9 mouse cellular contexts compared by ENCODE assay signal in the genomic region with DNA sequence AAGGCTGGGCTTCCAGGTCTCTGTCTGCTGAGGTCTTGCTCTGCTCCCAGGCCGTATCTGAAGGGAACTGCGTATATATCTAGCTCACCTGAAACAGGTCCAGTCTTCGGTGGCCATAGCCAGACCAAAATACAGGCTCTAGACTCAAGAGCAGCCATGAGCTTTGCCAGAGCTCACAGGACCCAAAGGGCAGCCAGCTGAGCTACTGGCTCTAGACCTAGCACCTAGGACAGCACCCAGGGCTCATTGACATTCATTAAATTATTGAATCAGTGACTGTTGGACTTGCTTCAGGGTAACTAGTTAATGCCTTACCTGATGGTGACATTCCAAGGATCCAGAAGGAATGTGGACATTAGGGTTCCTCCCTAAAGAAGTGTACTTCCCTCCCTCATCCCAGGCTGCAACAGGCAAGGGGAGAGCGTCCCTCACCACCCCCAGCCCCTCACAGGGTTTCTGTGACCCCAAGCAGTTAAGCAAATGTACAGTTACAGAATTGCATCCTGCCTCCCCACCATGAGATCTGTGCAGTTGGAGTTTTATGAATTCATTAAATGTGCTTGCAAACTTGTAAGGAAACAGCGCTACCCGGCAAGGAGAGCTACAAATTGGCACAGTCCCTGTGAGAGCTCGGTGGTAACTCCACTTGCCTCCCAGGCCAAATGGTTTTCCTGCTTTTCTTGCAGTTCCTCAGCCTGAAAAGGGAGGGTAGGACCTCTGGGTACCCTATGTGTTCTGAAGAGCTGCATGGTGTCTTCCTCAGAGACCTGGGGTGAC. TPM values are rescaled to one million over a fixed set of nuclear protein-coding genes. Genes with fewer than 3 reads are reported as not detected.
DNase-seq lines count a peak whose midpoint lies in the region; ATAC-seq lines count a peak whose summit lies in the region.
"Had no signal": no experiment of that assay in that cellular context is flagged by ENCODE, and none has a peak within 500 bp of the region (broad histone marks: within the 10 kb centered on the region; RNA-seq: fewer than 3 reads in every experiment).

No protein-coding gene starts in this region.

- 75% methylated on average over 7 of the region's 7 CpGs for WGBS in hindbrain, embryonic 13.5 days
- 71% methylated on average over 7 of the region's 7 CpGs for WGBS in neural tube, embryonic 14.5 days
- 63% methylated on average over 7 of the region's 7 CpGs for WGBS in intestine, embryonic 16.5 days

- no peak overlapping the region for H3K4me2 ChIP-seq in hindbrain, embryonic 13.5 days
- H3K4me2 ChIP-seq in neural tube, embryonic 14.5 days (ENCODE audit: low read depth, low read length): no peak overlapping the region
- no peak overlapping the region for H3K4me2 ChIP-seq in intestine, embryonic 16.5 days (ENCODE audit: low read depth, low read length)
- H3K4me2 ChIP-seq: heart, embryonic 15.5 days had no signal

- DNase-seq in frontal cortex, postnatal 10 days (ENCODE audit: low spot score in 2 of 2): no peak
- DNase-seq in kidney, postnatal 36 days: peak; percentile 81 to 88
- no peak for DNase-seq in Muller cell, postnatal 12 days (ENCODE audit: inconsistent ontology term)
- no peak for DNase-seq in right cerebral cortex, postnatal 25 days

- no peaks in the 10 kb centered on the region for H3K9me3 ChIP-seq in hindbrain, embryonic 13.5 days
- H3K9me3 ChIP-seq in neural tube, embryonic 14.5 days (ENCODE audit: control insufficient read depth, low read length): no peaks in the 10 kb centered on the region
- H3K9me3 ChIP-seq in intestine, embryonic 16.5 days (ENCODE audit: control insufficient read depth, low read length): no peaks in the 10 kb centered on the region
- H3K9me3 ChIP-seq: heart, embryonic 15.5 days had no signal

- H3K27ac ChIP-seq in hindbrain, embryonic 13.5 days: peak overlapping the region; percentile 96
- peak overlapping the region; percentile 92 for H3K27ac ChIP-seq in neural tube, embryonic 14.5 days (ENCODE audit: low read depth, low read length)
- H3K27ac ChIP-seq in intestine, embryonic 16.5 days (ENCODE audit: low read length): no peak overlapping the region

- peak overlapping the region; percentile 56 for H3K9ac ChIP-seq in hindbrain, embryonic 13.5 days
- no peak overlapping the region for H3K9ac ChIP-seq in neural tube, embryonic 14.5 days (replicated peaks; ENCODE audit: low read depth, low read length)
- no peak overlapping the region for H3K9ac ChIP-seq in intestine, embryonic 16.5 days (ENCODE audit: low read depth, low read length)
- H3K9ac ChIP-seq: heart, embryonic 15.5 days had no signal

- no peaks in the 10 kb centered on the region for H3K36me3 ChIP-seq in hindbrain, embryonic 13.5 days
- no peaks in the 10 kb centered on the region for H3K36me3 ChIP-seq in neural tube, embryonic 14.5 days (ENCODE audit: control insufficient read depth, insufficient read depth, low read length)
- H3K36me3 ChIP-seq in intestine, embryonic 16.5 days (ENCODE audit: control insufficient read depth, insufficient read depth, low read length): no peaks in the 10 kb centered on the region
- H3K36me3 ChIP-seq: heart, embryonic 15.5 days had no signal

- no peak overlapping the region for H3K4me3 ChIP-seq in hindbrain, embryonic 13.5 days
- H3K4me3 ChIP-seq in neural tube, embryonic 14.5 days (ENCODE audit: low read depth, low read length): no peak overlapping the region
- no peak overlapping the region for H3K4me3 ChIP-seq in intestine, embryonic 16.5 days (ENCODE audit: low read length)
- H3K4me3 ChIP-seq: heart, embryonic 15.5 days had no signal

- ATAC-seq in frontal cortex, adult (ENCODE audit: low TSS enrichment): peak; percentile 47; the same call in 1 of the 2 replicates
- no peak for ATAC-seq in hindbrain, embryonic 13.5 days (ENCODE audit: low FRiP score)
- no peak for ATAC-seq in neural tube, embryonic 14.5 days (ENCODE audit: low read depth)
- no peak for ATAC-seq in intestine, embryonic 16.5 days

- no peaks in the 10 kb centered on the region for H3K27me3 ChIP-seq in hindbrain, embryonic 13.5 days
- H3K27me3 ChIP-seq in neural tube, embryonic 14.5 days (ENCODE audit: control insufficient read depth, insufficient read depth, low read length): no peaks in the 10 kb centered on the region
- H3K27me3 ChIP-seq in intestine, embryonic 16.5 days (replicated peaks; ENCODE audit: control insufficient read depth, insufficient read depth, low read length): no peaks in the 10 kb centered on the region
- H3K27me3 ChIP-seq: heart, embryonic 15.5 days had no signal

- peaks cover 30% of the 10 kb centered on the region for H3K4me1 ChIP-seq in hindbrain, embryonic 13.5 days (replicated peaks)
- peaks cover 10% of the 10 kb centered on the region for H3K4me1 ChIP-seq in neural tube, embryonic 14.5 days (ENCODE audit: control insufficient read depth, insufficient read depth, low read length)
- H3K4me1 ChIP-seq in intestine, embryonic 16.5 days (ENCODE audit: control insufficient read depth, insufficient read depth, low read length): 0 out of 2 replicates have a peak, but pooled peaks cover 4% of the 10 kb centered on the region

RNA-seq across cellular contexts. Expression of a gene that starts 19.3 kb away (rescaled TPM):
- polyA plus RNA-seq in hindbrain, embryonic 13.5 days (2015; fragmentation: Nextera tagmentation; extraction: Ambion mirVana): 125 and 126 TPM in 2 replicates
- polyA plus RNA-seq in neural tube, embryonic 14.5 days (2014; fragmentation: Nextera tagmentation; extraction: Ambion mirVana): 155 and 218 TPM in 2 replicates
- 36.8 and 41.3 TPM in 2 replicates for polyA plus RNA-seq in intestine, embryonic 16.5 days (2015; fragmentation: Nextera tagmentation; extraction: Ambion mirVana)

RNA-seq across cellular contexts. Expression of a gene that starts 29.0 kb away (rescaled TPM):
- polyA plus RNA-seq in hindbrain, embryonic 13.5 days (2015; fragmentation: Nextera tagmentation; extraction: Ambion mirVana): 12.8 and 13.8 TPM in 2 replicates
- 12.8 and 13.5 TPM in 2 replicates for polyA plus RNA-seq in neural tube, embryonic 14.5 days (2014; fragmentation: Nextera tagmentation; extraction: Ambion mirVana)
- polyA plus RNA-seq in intestine, embryonic 16.5 days (2015; fragmentation: Nextera tagmentation; extraction: Ambion mirVana): 6.1 and 6.6 TPM in 2 replicates

Comparison
In these comparisons a context has a peak if more than half of its experiments do, and no peak if none do; other contexts are left out.
1. DNase-seq: peak in kidney, postnatal 36 days (2 of 2); none in frontal cortex, postnatal 10 days (0 of 2), Muller cell, postnatal 12 days (single experiment) and right cerebral cortex, postnatal 25 days (single experiment).